37 mouse cellular contexts compared by ENCODE assay signal in the genomic region with DNA sequence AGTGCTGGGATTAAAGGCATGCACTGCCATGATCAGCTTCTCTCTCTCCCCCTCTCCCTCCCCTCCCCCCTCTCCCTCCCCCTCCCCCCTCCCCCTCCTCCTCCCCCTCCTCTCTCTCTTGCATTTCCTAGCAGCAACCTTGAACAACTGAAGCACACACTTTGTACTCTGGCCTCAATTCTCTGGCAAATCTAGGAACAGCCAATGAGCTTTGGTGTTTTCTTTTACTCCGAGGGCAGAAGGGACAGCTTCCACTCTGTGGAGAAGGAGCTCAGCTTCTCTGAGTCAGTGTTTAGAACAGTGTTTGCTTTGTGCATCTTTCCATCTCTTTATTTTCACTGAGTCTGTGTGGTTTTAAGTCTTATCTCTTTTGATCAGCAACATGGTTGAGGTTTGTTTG. TPM values are rescaled to one million over a fixed set of nuclear protein-coding genes. Genes with fewer than 3 reads are reported as not detected.
A peak's percentile ranks its signal among the peaks of the same experiment; 100 is the strongest.
DNase-seq lines count a peak whose midpoint lies in the region; ATAC-seq and TF ChIP-seq lines count a peak whose summit lies in the region.
"Had no signal": no experiment of that assay in that cellular context is flagged by ENCODE, and none has a peak within 500 bp of the region (broad histone marks: within the 10 kb centered on the region; RNA-seq: fewer than 3 reads in every experiment).

No protein-coding gene starts in this region.

- no peak overlapping the region for H3K27ac ChIP-seq in liver, adult 2 months (replicated peaks; ENCODE audit: insufficient read depth, low read depth, low read length)
- H3K27ac ChIP-seq in intestine, embryonic 16.5 days (ENCODE audit: low read length): no peak overlapping the region
- H3K27ac ChIP-seq: embryonic facial prominence, embryonic 10.5 days; embryonic facial prominence, embryonic 13.5 days; forebrain, embryonic 12.5 days; forebrain, embryonic 15.5 days; heart, adult 2 months; heart, embryonic 10.5 days; heart, embryonic 13.5 days; hindbrain, embryonic 14.5 days; hindbrain, postnatal 0 days had no signal

- no peaks in the 10 kb centered on the region; the same call in 1 of the 2 replicates for H3K4me1 ChIP-seq in liver, adult 2 months (ENCODE audit: control insufficient read depth, insufficient read depth, low read length)
- H3K4me1 ChIP-seq in intestine, embryonic 16.5 days (ENCODE audit: control insufficient read depth, insufficient read depth, low read length): no peaks in the 10 kb centered on the region
- H3K4me1 ChIP-seq: embryonic facial prominence, embryonic 13.5 days; forebrain, embryonic 12.5 days; forebrain, embryonic 15.5 days; heart, embryonic 10.5 days; heart, embryonic 13.5 days had no signal

- no peak for TF ChIP-seq CTCF in liver, adult 2 months (IDR thresholded peaks at IDR 0.05; ENCODE audit: low read depth, low read length)

- H3K79me2 ChIP-seq in liver, adult 2 months (ENCODE audit: control insufficient read depth, insufficient read depth, low read length): no peaks in the 10 kb centered on the region

- ATAC-seq in intestine, embryonic 16.5 days: 0 out of 2 replicates have a peak, but pooled peaks have one; percentile 48
- ATAC-seq: activated CD4-positive, CD25-positive, alpha-beta regulatory T cell, adult 4 months; forebrain, embryonic 15.5 days; hindbrain, postnatal 0 days; inflammation-experienced regulatory T-cells, adult 6 months; Patski had no signal

- no peaks in the 10 kb centered on the region for H3K36me3 ChIP-seq in liver, adult 2 months (ENCODE audit: control insufficient read depth, insufficient read depth, low read length)
- H3K36me3 ChIP-seq in intestine, embryonic 16.5 days (ENCODE audit: control insufficient read depth, insufficient read depth, low read length): no peaks in the 10 kb centered on the region
- H3K36me3 ChIP-seq: embryonic facial prominence, embryonic 10.5 days; embryonic facial prominence, embryonic 13.5 days; forebrain, embryonic 12.5 days; forebrain, embryonic 15.5 days; G1E; heart, embryonic 10.5 days; heart, embryonic 13.5 days had no signal

- H3K9me3 ChIP-seq in intestine, embryonic 16.5 days (ENCODE audit: control insufficient read depth, low read length): no peaks in the 10 kb centered on the region
- H3K9me3 ChIP-seq: embryonic facial prominence, embryonic 10.5 days; embryonic facial prominence, embryonic 13.5 days; forebrain, embryonic 12.5 days; forebrain, embryonic 15.5 days; G1E; heart, embryonic 10.5 days; heart, embryonic 13.5 days had no signal

- peak; percentile 46 for DNase-seq in liver, adult 2 months (ENCODE audit: extremely low read depth, low read depth, low spot score)
- DNase-seq in liver (no peak), 416B (ENCODE audit: low read depth) (peak; percentile 30), ES-CJ7 (ENCODE audit: low read depth, low spot score) (peak; percentile 41)
- no peak for DNase-seq in cerebellum, postnatal 10 days
- DNase-seq in cerebellum, adult 11-12 months: no peak
- DNase-seq: adrenal gland, adult 8-10 months; adrenal gland, postnatal 25 days; cerebellum, adult 18-20 months; cerebellum, adult 9-10 months; cerebellum, postnatal 25 days; gastrocnemius, postnatal 10 days; gastrocnemius, postnatal 36 days; heart, adult 2 months; heart, postnatal 14 days; heart, postnatal 4 days had no signal

- no peak overlapping the region for H3K4me3 ChIP-seq in liver, adult 2 months (ENCODE audit: insufficient read depth, low read depth, low read length)
- H3K4me3 ChIP-seq in intestine, embryonic 16.5 days (ENCODE audit: low read length): no peak overlapping the region
- H3K4me3 ChIP-seq: embryonic facial prominence, embryonic 10.5 days; embryonic facial prominence, embryonic 13.5 days; erythroblast, embryonic 14.5 days; forebrain, embryonic 12.5 days; forebrain, embryonic 15.5 days; heart, adult 2 months; heart, embryonic 10.5 days; heart, embryonic 13.5 days had no signal

- TF ChIP-seq POLR2A in liver, adult 2 months (IDR thresholded peaks at IDR 0.05; ENCODE audit: extremely low read depth, insufficient read depth, low read length): no peak

- no peaks in the 10 kb centered on the region for H3K27me3 ChIP-seq in liver, adult 2 months (ENCODE audit: control insufficient read depth, insufficient read depth, low read length)
- H3K27me3 ChIP-seq in intestine, embryonic 16.5 days (replicated peaks; ENCODE audit: control insufficient read depth, insufficient read depth, low read length): no peaks in the 10 kb centered on the region
- H3K27me3 ChIP-seq: embryonic facial prominence, embryonic 13.5 days; forebrain, embryonic 12.5 days; forebrain, embryonic 15.5 days; heart, embryonic 13.5 days had no signal

- no peak overlapping the region for H3K9ac ChIP-seq in liver, adult 2 months (ENCODE audit: low read depth, low read length)
- no peak overlapping the region for H3K9ac ChIP-seq in intestine, embryonic 16.5 days (ENCODE audit: low read depth, low read length)
- H3K9ac ChIP-seq: embryonic facial prominence, embryonic 13.5 days; forebrain, embryonic 12.5 days; forebrain, embryonic 15.5 days; heart, embryonic 13.5 days; hindbrain, embryonic 14.5 days had no signal

- 14% methylated on average over 1 of the region's 1 CpGs for WGBS in liver, adult 2 months
- WGBS in intestine, embryonic 16.5 days: 26% methylated on average over 1 of the region's 1 CpGs

- H3K4me2 ChIP-seq in intestine, embryonic 16.5 days (ENCODE audit: low read depth, low read length): no peak overlapping the region
- H3K4me2 ChIP-seq: embryonic facial prominence, embryonic 13.5 days; forebrain, embryonic 12.5 days; forebrain, embryonic 15.5 days; heart, embryonic 13.5 days; hindbrain, embryonic 14.5 days had no signal

RNA-seq across cellular contexts. Expression of a gene that starts 12.8 kb away (rescaled TPM):
- 0.20 and 0.46 TPM in 2 replicates for total RNA-seq in liver, adult 2 months (2014; rRNA removed)
- 0.07 and 0.15 TPM in 2 replicates for polyA plus RNA-seq in liver, adult 2 months (2012; rRNA removed)
- 0.27 and 0.54 TPM in 2 replicates for polyA plus RNA-seq in intestine, embryonic 16.5 days (2015; fragmentation: Nextera tagmentation; extraction: Ambion mirVana)
- total RNA-seq: granulocyte monocyte progenitor cell, adult 5-6 weeks had no signal
- polyA plus RNA-seq: C2C12; erythroblast, embryonic 14.5 days; G1E; Patski had no signal

RNA-seq across cellular contexts. Expression of a gene that starts 36.8 kb away (rescaled TPM):
- not detected in 2 replicates for total RNA-seq in liver, adult 2 months (2014; rRNA removed)
- not detected in 2 replicates for polyA plus RNA-seq in liver, adult 2 months (2012; rRNA removed)
- not detected in 2 replicates for polyA plus RNA-seq in intestine, embryonic 16.5 days (2015; fragmentation: Nextera tagmentation; extraction: Ambion mirVana)
- total RNA-seq: adrenal gland, adult 8-10 months; adrenal gland, postnatal 25 days; common myeloid progenitor, adult 5-6 weeks; G1E; gastrocnemius, adult 18-20 months; gastrocnemius, postnatal 10 days; gastrocnemius, postnatal 36 days; granulocyte monocyte progenitor cell, adult 5-6 weeks; heart, adult 2 months; heart, postnatal 14 days; heart, postnatal 4 days; hindbrain, postnatal 0 days had no signal
- polyA plus RNA-seq: activated CD4-positive, CD25-positive, alpha-beta regulatory T cell, adult 4 months; brain, embryonic 14.5 days; C2C12; embryonic facial prominence, embryonic 10.5 days; embryonic facial prominence, embryonic 13.5 days; erythroblast, embryonic 14.5 days; forebrain, embryonic 12.5 days; forebrain, embryonic 15.5 days; G1E; heart, adult 2 months; heart, embryonic 10.5 days; heart, embryonic 13.5 days; heart, embryonic 16.5 days; hindbrain, embryonic 11.5 days; hindbrain, embryonic 14.5 days; hindbrain, postnatal 0 days; inflammation-experienced regulatory T-cells, adult 6 months; Patski had no signal

RNA-seq across cellular contexts. Expression of a gene that starts 57.6 kb away (rescaled TPM):
- 15.5 and 17.6 TPM in 2 replicates for total RNA-seq in liver, adult 2 months (2014; rRNA removed)
- polyA plus RNA-seq in liver, adult 2 months (2012; rRNA removed): 4.2 and 4.7 TPM in 2 replicates
- 9.5 and 10.0 TPM in 2 replicates for polyA plus RNA-seq in intestine, embryonic 16.5 days (2015; fragmentation: Nextera tagmentation; extraction: Ambion mirVana)

Comparison
In these comparisons a context has a peak if more than half of its experiments do, and no peak if none do; other contexts are left out.
1. DNase-seq: peak in liver, adult 2 months (single experiment), 416B (single experiment) and ES-CJ7 (single experiment); none in liver (single experiment), cerebellum, postnatal 10 days (0 of 2) and cerebellum, adult 11-12 months (single experiment).